Mouse (Mus musculus) bone marrow, adult 2 months (tissue): ENCODE measurements at regions not wholly inside any gene's neighbourhood (a gene's known extent, or its start where the extent isn't known, plus 50 kb on each side); places are given as distances from the start of the nearest gene placed in this dataset.

Experiments used
- CTCF ChIP-seq: fragments of 200-500 bp; IDR thresholded peaks from 2 replicates; pipeline ENCODE4 v1.5.1; 2011; ENCODE audit warnings: low read length, control low read depth; ENCODE audit not compliant: control insufficient read depth, insufficient read depth
- POLR2A ChIP-seq: fragments of 200-500 bp; IDR thresholded peaks from 2 replicates; pipeline ENCODE4 v1.6.1; 2011; ENCODE audit warnings: low read depth, mild to moderate bottlenecking, control low read depth, low read length, borderline replicate concordance; ENCODE audit not compliant: control insufficient read depth

DNA sequence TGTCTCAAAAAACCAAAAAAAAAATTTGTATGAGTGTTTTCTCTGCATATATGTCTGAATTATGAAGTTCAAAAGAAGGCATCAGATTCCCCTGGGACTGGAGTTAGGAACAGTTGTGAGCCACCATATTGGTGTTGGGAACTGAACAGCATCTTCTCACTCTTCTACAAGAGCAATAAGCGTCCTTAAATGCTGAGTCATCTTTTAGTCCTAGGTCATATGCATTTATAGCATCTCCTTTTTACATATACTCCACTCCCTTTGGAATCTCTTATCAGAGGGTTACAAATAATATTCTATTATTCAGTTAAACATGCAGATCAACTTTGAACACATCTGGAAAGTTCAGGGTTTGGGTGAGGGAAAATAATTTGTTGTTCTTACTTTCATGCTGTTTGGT lies 145.8 kb upstream of the F13a1 start:
- TF ChIP-seq CTCF (no peak), POLR2A (no peak)
